Mouse (Mus musculus) megakaryocyte, embryonic 14.5 days (primary cell): ENCODE measurements around the gene Btbd16. TPM values are rescaled to one million over a fixed set of nuclear protein-coding genes. Genes with fewer than 3 reads are reported as not detected.

Experiments used
- H3K27me3 ChIP-seq: replicated peaks from 2 replicates; pipeline ENCODE3; 2012; ENCODE audit warnings: inconsistent platforms
- H3K36me3 ChIP-seq: replicated peaks from 2 replicates; pipeline ENCODE3; 2012; ENCODE audit warnings: low read length, inconsistent platforms, mixed read lengths
- H3K4me1 ChIP-seq: 2 replicates; pipeline ENCODE4 v1.6.1; 2012; ENCODE audit warnings: inconsistent platforms
- H3K4me3 ChIP-seq: replicated peaks from 2 replicates; pipeline ENCODE3; 2012; ENCODE audit warnings: moderate library complexity, mild to moderate bottlenecking, inconsistent platforms
- H3K9me3 ChIP-seq: 2 replicates; pipeline ENCODE4 v1.6.1; 2012; ENCODE audit warnings: inconsistent platforms
- FLI1 ChIP-seq: IDR thresholded peaks from 2 replicates; pipeline ENCODE4 v1.6.1; 2012; ENCODE audit warnings: low read length, inconsistent platforms, mixed read lengths
- GATA1 ChIP-seq: IDR thresholded peaks from 3 replicates; pipeline ENCODE4 v1.6.1; 2012; ENCODE audit warnings: mixed read lengths, low read length, inconsistent platforms, borderline replicate concordance
- polyA plus RNA-seq: library from polyadenylated mRNA; stranded (reverse); fragments of >175 nt; gene quantifications from 2 replicates; pipeline ENCODE4 v1.2.3, GENCODE M21; 2012; ENCODE audit warnings: low replicate concordance; ENCODE audit not compliant: insufficient read depth

Btbd16 gene
- polyA plus RNA-seq, 1 experiment: not detected

DNA sequence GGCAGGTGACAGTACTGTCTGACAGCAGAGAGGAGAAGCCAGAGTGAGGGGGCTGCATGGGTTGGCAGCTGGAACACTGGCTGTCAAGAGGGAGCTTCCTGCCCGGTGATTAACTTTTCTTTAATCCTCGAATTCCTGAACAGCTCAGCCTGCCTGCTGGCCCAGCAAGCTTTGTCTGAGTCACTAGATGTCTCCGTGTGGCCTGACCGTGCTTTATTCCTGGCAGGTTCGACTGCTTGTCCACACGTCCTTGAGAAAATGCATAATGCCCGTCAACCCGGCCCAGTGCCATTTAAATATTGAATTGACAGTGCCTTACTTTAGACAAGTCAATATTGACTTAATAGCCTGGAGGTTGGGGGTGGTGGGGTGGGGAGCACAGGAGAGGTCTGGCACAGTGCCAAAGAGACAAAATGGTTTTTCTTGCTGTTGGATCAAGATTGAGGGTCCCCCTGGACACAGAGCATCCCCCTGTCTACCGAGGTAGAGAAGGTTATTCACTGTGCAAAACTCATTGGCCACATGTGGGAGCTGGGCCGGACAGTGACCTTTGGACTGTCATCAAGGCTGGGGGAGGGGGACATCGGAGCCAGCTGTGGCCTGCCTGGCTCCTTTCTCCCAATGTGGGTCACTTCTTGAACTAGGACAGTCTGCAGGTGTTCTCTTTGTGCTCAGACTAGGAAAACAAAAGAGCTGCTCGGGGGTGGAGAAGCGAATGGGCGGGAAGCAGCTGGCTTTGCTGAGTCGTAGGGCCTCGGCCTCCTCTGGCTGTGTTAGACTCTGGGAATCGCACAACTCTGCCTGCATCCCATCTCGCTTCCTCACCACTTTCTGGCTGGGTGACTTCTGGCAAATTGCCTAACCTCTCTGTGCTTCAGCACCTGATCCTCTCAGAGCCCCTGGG is 61.3 kb downstream of the Btbd16 start:
- H3K9me3 ChIP-seq: no peaks in the 10 kb centered on the region
- no peak overlapping the region for H3K4me3 ChIP-seq
- no peaks in the 10 kb centered on the region for H3K4me1 ChIP-seq
- peaks cover 24% of the 10 kb centered on the region for H3K27me3 ChIP-seq
- TF ChIP-seq FLI1: no peak
- TF ChIP-seq GATA1: no peak
- no peaks in the 10 kb centered on the region for H3K36me3 ChIP-seq

DNA sequence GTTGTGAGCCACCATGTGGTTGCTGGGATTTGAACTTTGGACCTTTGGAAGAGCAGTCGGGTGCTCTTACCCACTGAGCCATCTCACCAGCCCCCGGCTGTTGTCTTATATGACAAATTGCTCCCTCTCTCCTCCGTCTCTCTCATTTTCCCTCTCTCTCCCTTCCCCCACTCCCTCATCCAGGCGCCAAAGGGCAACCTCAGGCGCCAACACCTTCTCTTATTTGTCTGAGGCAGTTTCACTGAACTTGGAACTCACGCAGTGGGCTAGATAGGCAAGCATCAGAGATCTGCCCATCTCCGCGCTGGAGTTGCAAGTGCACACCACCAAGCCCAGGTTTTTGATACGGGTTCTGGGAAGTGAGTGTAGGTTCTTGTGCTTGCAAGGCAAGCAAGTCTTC is 62.2 kb downstream of the Btbd16 start:
- Histone ChIP-seq H3K4me1 (no peaks in the 10 kb centered on the region), H3K9me3 (no peaks in the 10 kb centered on the region)
- no peak for TF ChIP-seq FLI1
- no peak for TF ChIP-seq GATA1

DNA sequence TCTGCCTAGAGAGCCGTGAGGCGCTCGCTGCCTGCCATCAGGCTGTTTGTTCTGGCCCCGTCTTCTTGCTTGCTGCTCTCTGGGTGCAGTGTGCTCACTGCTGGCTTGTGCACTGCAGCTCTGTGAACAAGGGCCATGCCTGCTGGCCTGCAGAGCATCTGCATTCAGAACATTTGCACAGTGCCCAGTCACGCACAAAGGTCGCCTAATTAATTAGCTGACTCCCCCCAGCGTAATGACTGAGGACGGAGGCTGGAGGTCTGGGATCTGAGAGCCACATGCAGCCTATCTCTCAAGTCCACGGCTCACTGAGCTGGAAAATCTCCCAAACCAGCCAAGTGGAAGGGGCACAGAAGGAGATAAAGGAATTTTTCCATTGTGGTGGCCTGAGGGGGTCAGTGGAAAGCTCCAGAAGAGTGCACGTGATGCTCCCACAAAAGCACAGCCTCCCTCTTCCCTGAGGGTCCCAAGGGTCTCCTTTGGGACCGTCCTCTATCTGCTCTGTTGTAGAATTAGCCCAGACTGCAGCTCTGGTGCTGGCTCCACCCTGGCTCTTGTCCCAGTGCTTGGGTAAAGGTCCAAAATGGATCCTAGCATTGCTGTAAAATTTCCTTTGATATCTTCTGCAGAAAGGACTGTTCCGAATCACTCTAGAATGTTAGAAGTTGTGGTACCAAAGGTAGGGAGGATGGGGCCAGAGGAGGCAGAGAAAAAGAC is 64.2 kb downstream of the Btbd16 start:
- Histone ChIP-seq H3K9me3 (no peaks in the 10 kb centered on the region), H3K27me3 (peaks cover 16% of the 10 kb centered on the region), H3K4me1 (no peaks in the 10 kb centered on the region), H3K36me3 (no peaks in the 10 kb centered on the region), H3K4me3 (no peak overlapping the region)
- no peak for TF ChIP-seq FLI1
- TF ChIP-seq GATA1: no peak

More for the DNA sequence above, 62.2 kb downstream of the Btbd16 start:
- H3K27me3 ChIP-seq: peaks cover 23% of the 10 kb centered on the region
- no peaks in the 10 kb centered on the region for H3K36me3 ChIP-seq
- no peak overlapping the region for H3K4me3 ChIP-seq

DNA sequence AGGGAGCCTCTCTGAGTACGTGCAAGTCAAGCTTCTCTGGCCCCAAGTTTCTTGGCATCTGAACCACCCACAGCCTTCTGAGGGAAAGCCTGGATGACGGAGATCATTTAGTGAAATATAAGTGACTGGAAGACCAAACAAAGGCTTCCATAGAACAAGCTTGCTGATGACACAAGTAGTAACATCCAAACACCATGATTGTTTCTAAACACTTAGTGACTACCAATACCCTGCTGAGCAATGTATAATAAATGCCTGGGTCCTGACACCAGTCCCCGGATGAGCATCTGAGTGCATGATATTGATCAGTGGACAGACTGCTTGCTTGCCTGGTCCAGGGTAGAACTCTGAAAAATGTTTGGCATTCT is 64.8 kb downstream of the Btbd16 start:
- no peaks in the 10 kb centered on the region for H3K4me1 ChIP-seq
- H3K36me3 ChIP-seq: no peaks in the 10 kb centered on the region
- no peak overlapping the region for H3K4me3 ChIP-seq
- peaks cover 16% of the 10 kb centered on the region for H3K27me3 ChIP-seq
- no peaks in the 10 kb centered on the region for H3K9me3 ChIP-seq
- no peak for TF ChIP-seq FLI1
- no peak for TF ChIP-seq GATA1

DNA sequence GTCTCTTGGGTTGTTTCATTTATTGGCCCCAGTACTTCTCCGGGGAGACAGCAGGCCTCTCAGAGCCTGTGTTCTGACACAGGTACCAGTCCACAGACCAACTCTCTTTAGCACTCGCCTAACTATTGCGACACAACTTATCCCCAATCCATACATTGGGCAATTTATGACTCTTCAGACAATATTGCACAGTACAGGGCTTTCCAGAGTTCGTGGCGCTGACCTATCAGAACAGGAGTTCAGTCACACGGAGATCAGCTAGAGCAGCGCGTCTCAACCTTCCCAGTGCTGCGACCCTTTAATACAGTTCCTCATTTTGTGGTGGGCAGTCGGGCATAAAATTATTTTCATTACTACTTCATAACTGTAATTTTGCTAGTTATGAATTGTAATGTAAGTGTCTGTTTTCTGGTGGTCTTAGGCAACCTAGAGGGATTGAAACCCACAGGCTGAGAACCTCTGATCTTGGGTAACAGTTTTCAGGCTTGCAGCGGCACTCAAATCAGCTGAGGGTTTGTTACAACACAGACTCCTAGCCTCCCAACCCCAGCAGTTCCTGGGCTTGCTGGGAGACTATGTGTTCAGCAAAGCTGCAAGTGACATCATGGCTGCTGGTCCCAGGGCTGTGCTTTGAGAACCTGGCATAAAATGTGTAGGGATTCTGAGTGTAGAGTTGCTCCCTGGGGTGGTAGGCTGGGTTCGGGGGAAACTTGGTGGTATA is 65.7 kb downstream of the Btbd16 start:
- Histone ChIP-seq H3K36me3 (no peaks in the 10 kb centered on the region), H3K27me3 (peaks cover 13% of the 10 kb centered on the region), H3K4me3 (no peak overlapping the region), H3K4me1 (no peaks in the 10 kb centered on the region), H3K9me3 (no peaks in the 10 kb centered on the region)
- no peak for TF ChIP-seq GATA1
- no peak for TF ChIP-seq FLI1

DNA sequence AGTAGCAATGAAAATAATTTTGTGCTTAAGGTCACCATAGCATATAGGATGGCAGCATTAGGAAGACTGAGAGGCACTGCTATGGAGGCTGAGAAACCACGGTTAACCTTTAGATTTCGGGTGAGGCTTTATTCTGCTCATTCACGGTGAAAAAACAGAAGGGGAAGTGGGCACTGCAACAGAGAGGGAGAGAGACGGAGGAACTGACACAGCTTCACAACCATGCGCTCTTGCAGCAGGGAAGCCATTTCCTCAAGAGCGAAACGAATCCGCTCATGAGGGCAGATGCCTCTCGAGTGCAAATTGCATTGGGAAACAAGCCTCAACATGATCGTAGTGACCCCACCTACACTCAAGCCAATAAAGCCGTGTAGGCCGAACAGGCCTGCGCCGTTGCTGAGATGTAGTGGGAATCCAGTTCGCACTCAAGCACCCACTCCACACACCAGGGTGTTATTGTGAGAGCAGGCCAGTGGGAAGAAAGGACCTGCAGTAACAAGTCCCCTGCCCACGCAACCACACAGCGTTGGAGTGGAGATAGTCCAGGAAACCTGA is 73.4 kb downstream of the Btbd16 start:
- no peaks in the 10 kb centered on the region for H3K36me3 ChIP-seq
- peaks cover 3% of the 10 kb centered on the region for H3K27me3 ChIP-seq
- TF ChIP-seq GATA1: no peak
- no peak for TF ChIP-seq FLI1
- peaks cover 5% of the 10 kb centered on the region; the same call in 1 of the 2 replicates for H3K4me1 ChIP-seq
- H3K9me3 ChIP-seq: no peaks in the 10 kb centered on the region
- H3K4me3 ChIP-seq: no peak overlapping the region

DNA sequence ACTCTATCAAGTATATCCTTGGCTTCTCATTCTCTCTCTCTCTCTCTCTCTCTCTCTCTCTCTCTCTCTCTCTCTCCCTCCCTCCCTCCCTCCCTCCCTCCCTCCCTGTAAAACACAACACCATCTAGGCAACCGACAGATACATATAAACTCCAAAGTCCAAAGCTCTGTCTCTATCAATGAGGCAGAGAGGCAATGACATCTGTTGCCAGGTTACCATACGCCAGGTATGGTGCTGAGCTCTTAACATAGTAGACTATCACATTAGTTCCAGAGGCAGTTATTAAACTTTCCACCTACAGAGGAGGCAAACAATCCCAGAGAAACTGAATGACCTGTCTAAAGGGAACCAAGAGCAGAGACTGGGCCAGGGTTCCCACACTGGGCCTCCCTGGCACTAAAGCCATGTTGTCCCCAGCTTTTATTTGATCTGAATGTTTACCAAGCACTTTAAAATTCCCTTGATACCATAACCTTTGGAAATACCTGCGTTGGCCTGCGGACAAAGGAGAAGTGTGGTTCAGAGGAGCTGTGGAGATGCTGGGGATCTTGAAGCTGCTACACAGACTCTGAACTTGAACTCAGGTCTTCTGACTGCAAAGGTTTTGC is 80.9 kb downstream of the Btbd16 start:
- H3K36me3 ChIP-seq: no peaks in the 10 kb centered on the region
- no peak for TF ChIP-seq GATA1
- H3K27me3 ChIP-seq: peaks cover 19% of the 10 kb centered on the region
- no peaks in the 10 kb centered on the region for H3K4me1 ChIP-seq
- H3K4me3 ChIP-seq: no peak overlapping the region
- H3K9me3 ChIP-seq: no peaks in the 10 kb centered on the region

DNA sequence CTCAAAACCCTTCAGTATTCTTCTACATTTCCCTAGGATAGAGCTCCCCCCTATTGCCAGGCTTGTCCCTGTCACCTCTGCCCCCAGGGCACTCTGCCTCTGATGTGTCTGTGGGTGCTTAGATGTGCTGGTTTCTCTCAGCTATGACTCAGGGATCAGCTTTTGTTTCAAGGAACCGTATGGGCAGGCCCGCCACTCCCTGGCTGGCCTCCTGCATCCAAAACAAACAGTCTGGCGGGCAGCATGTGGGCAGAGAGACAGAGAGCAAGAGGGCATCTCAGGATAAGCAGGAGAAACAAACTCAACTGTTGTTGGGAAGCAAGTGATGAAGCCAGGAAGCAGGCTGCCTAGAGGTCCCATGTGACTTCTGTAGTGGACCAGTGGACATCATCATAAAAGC is 81.8 kb downstream of the Btbd16 start:
- Histone ChIP-seq H3K4me1 (no peaks in the 10 kb centered on the region), H3K4me3 (no peak overlapping the region), H3K27me3 (peaks cover 24% of the 10 kb centered on the region), H3K36me3 (no peaks in the 10 kb centered on the region), H3K9me3 (no peaks in the 10 kb centered on the region)
- TF ChIP-seq FLI1 (no peak), GATA1 (no peak)

DNA sequence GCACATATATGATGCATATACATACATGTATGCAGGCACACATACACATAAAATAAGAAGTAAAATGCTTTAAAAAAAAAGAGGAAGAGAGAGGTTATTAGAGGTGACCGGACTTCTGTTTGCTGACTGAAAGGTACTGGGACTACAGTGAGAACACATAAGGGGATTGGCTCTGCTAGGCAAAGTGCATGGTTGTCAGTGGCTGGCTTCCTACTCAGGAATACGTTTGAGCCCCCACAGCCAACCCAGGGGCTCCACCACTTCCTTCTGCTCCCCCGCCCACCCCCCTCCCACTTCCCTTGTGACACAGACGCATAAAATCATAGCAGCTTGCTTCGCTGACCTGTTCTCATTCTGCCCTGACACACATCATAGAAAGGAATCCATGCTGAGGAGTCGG is 84.1 kb downstream of the Btbd16 start:
- H3K27me3 ChIP-seq: peaks cover 37% of the 10 kb centered on the region
- no peaks in the 10 kb centered on the region for H3K4me1 ChIP-seq
- TF ChIP-seq FLI1: no peak
- no peak for TF ChIP-seq GATA1
- H3K36me3 ChIP-seq: no peaks in the 10 kb centered on the region
- H3K9me3 ChIP-seq: no peaks in the 10 kb centered on the region
- no peak overlapping the region for H3K4me3 ChIP-seq
